18 mouse cellular contexts compared by ENCODE assay signal in the genomic region with DNA sequence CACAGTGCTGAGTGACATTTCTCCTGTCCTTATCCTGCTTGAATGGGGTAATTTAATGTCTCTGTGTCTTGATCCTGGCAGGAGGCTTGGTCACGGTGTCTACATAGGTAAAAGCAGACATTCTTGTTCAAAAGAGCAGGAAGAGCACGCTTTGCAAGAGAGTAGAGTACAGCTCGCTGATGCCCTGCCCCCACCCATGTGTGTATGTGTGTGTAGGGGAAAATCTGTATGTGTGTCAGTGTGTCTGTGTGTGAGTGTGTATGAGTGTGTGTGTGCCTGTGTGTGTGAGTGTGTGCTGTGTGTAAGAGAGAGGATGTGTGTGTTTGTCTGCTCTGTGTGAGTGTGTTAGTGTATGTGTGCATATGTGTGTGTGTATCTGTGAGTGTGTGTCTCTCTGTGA.
DNase-seq lines count a peak whose midpoint lies in the region; ATAC-seq and TF ChIP-seq lines count a peak whose summit lies in the region.
"Had no signal": no experiment of that assay in that cellular context is flagged by ENCODE, and none has a peak within 500 bp of the region (broad histone marks: within the 10 kb centered on the region; RNA-seq: fewer than 3 reads in every experiment).

No protein-coding gene starts in this region.

- no peaks in the 10 kb centered on the region for H3K4me1 ChIP-seq in midbrain, embryonic 11.5 days (ENCODE audit: control insufficient read depth, insufficient read depth, low read length)
- H3K4me1 ChIP-seq in midbrain, embryonic 16.5 days (ENCODE audit: control insufficient read depth, insufficient read depth, low read length), result no peaks in the 10 kb centered on the region
- no peaks in the 10 kb centered on the region for H3K4me1 ChIP-seq in cerebellum, adult 2 months (ENCODE audit: control insufficient read depth, insufficient read depth, low read length)
- H3K4me1 ChIP-seq: forebrain, embryonic 10.5 days; heart, embryonic 12.5 days; hindbrain, embryonic 15.5 days had no signal

- H3K27me3 ChIP-seq in midbrain, embryonic 11.5 days (ENCODE audit: control insufficient read depth, insufficient read depth, low read length), result no peaks in the 10 kb centered on the region
- no peaks in the 10 kb centered on the region for H3K27me3 ChIP-seq in midbrain, embryonic 16.5 days (ENCODE audit: control insufficient read depth, insufficient read depth, low read depth, low read length)
- H3K27me3 ChIP-seq in cerebellum, adult 2 months (ENCODE audit: control insufficient read depth, insufficient read depth, low read length), result no peaks in the 10 kb centered on the region; the same call in 1 of the 2 replicates
- H3K27me3 ChIP-seq: embryonic facial prominence, embryonic 15.5 days; heart, embryonic 12.5 days; hindbrain, embryonic 15.5 days had no signal

- H3K9me3 ChIP-seq in midbrain, embryonic 11.5 days (ENCODE audit: control insufficient read depth, low read length), result no peaks in the 10 kb centered on the region
- no peaks in the 10 kb centered on the region for H3K9me3 ChIP-seq in midbrain, embryonic 16.5 days (replicated peaks; ENCODE audit: control insufficient read depth, low read length, poor library complexity, severe bottlenecking)
- H3K9me3 ChIP-seq: embryonic facial prominence, embryonic 15.5 days; forebrain, embryonic 10.5 days; heart, embryonic 12.5 days; hindbrain, embryonic 10.5 days; hindbrain, embryonic 15.5 days had no signal

- WGBS in midbrain, embryonic 11.5 days, result 81% methylated on average over 3 of the region's 3 CpGs
- WGBS in midbrain, embryonic 16.5 days, result 48% methylated on average over 3 of the region's 3 CpGs
- WGBS in cerebellum, adult 2 months, result 77% methylated on average over 3 of the region's 3 CpGs

- peak; percentile 33 for DNase-seq in midbrain, embryonic 11.5 days (ENCODE audit: low spot score, missing footprints)
- peak; percentile 56 for DNase-seq in thymus, postnatal 25 days
- DNase-seq in cerebellum, adult 2 months, result no peak
- no peak for DNase-seq in cerebellum, adult 9-10 months
- DNase-seq: adrenal gland, postnatal 10 days; cerebellum, adult 11 months; cerebellum, adult 9-11 months; cerebellum, postnatal 36 days; gastrocnemius, postnatal 14 days had no signal

- no peak overlapping the region for H3K9ac ChIP-seq in midbrain, embryonic 11.5 days (ENCODE audit: low read length)
- no peak overlapping the region for H3K9ac ChIP-seq in midbrain, embryonic 16.5 days (ENCODE audit: low read depth, low read length)
- H3K9ac ChIP-seq: embryonic facial prominence, embryonic 15.5 days; heart, embryonic 12.5 days; hindbrain, embryonic 15.5 days had no signal

- H3K4me2 ChIP-seq in midbrain, embryonic 11.5 days, result no peak overlapping the region
- no peak overlapping the region for H3K4me2 ChIP-seq in midbrain, embryonic 16.5 days (ENCODE audit: low read length)
- H3K4me2 ChIP-seq: embryonic facial prominence, embryonic 15.5 days; heart, embryonic 12.5 days; hindbrain, embryonic 15.5 days had no signal

- ATAC-seq in midbrain, embryonic 11.5 days (ENCODE audit: low FRiP score), result no peak
- ATAC-seq in midbrain, embryonic 16.5 days, result no peak
- peak; percentile 20 for ATAC-seq in CD4-positive, CD25-positive, alpha-beta regulatory T cell, adult 4 months
- ATAC-seq: forebrain, embryonic 14.5 days had no signal

- no peak for TF ChIP-seq POLR2A in cerebellum, adult 2 months (IDR thresholded peaks at IDR 0.05; ENCODE audit: borderline replicate concordance, insufficient read depth, low read length)

- H3K27ac ChIP-seq in midbrain, embryonic 11.5 days (ENCODE audit: low read depth, low read length), result no peak overlapping the region
- H3K27ac ChIP-seq in midbrain, embryonic 16.5 days (ENCODE audit: low read length), result no peak overlapping the region
- no peak overlapping the region for H3K27ac ChIP-seq in cerebellum, adult 2 months (ENCODE audit: insufficient read depth, low read length)
- H3K27ac ChIP-seq: embryonic facial prominence, embryonic 15.5 days; forebrain, embryonic 10.5 days; hindbrain, embryonic 10.5 days; hindbrain, embryonic 15.5 days had no signal

- no peak for TF ChIP-seq CTCF in cerebellum, adult 2 months (IDR thresholded peaks at IDR 0.05; ENCODE audit: borderline replicate concordance, insufficient read depth, low read depth, low read length)

- no peak overlapping the region for H3K4me3 ChIP-seq in midbrain, embryonic 11.5 days (ENCODE audit: low read depth, low read length)
- no peak overlapping the region for H3K4me3 ChIP-seq in midbrain, embryonic 16.5 days (ENCODE audit: low read depth, low read length)
- H3K4me3 ChIP-seq in cerebellum, adult 2 months (replicated peaks; ENCODE audit: insufficient read depth, low read depth, low read length), result no peak overlapping the region
- H3K4me3 ChIP-seq: embryonic facial prominence, embryonic 15.5 days; erythroblast, embryonic 14.5 days; forebrain, embryonic 10.5 days; heart, embryonic 12.5 days; hindbrain, embryonic 10.5 days; hindbrain, embryonic 15.5 days had no signal

- H3K36me3 ChIP-seq in midbrain, embryonic 11.5 days (ENCODE audit: control insufficient read depth, insufficient read depth, low read length), result no peaks in the 10 kb centered on the region
- H3K36me3 ChIP-seq in midbrain, embryonic 16.5 days (ENCODE audit: control insufficient read depth, insufficient read depth, low read length), result no peaks in the 10 kb centered on the region
- H3K36me3 ChIP-seq: embryonic facial prominence, embryonic 15.5 days; forebrain, embryonic 10.5 days; heart, embryonic 12.5 days; hindbrain, embryonic 10.5 days; hindbrain, embryonic 15.5 days had no signal

Comparison
In these comparisons a context has a peak if more than half of its experiments do, and no peak if none do; other contexts are left out.
1. DNase-seq: peak in midbrain, embryonic 11.5 days (single experiment) and thymus, postnatal 25 days (single experiment); none in cerebellum, adult 2 months (0 of 2) and cerebellum, adult 9-10 months (single experiment).